Mouse (Mus musculus): ENCODE results near the gene Cnn3. TPM values are rescaled to one million over a fixed set of nuclear protein-coding genes. Genes with fewer than 3 reads are reported as not detected.

Cnn3 gene
- total and polyA plus RNA-seq, 2 experiments from 2014 or later: 180 to 317 TPM

DNA sequence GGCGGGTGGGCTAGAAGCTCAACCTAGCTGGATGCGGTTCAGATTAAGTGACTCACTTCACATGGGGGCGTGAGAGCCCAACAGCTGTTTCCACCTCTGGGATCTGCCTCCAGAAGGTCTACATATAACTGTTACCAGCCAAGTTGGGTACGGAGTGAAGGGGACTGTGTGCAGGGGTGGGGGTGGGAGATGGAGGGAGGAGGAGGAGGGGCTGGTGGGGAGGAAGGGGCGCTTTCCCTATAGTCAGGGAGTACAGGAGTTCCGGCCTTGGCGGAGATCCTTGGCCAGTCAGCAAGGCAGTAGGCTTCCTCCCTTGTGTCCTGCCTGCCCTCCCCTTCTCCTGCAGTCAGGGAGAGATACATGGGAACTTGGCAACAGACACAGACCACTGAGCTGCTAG, 35.6 kb upstream of the Cnn3 start:
- ATAC-seq (peak; percentile 51), DNase-seq (ENCODE audit: low spot score) (peak; percentile 9)
- Histone ChIP-seq H3K4me3 (ENCODE audit: low read length) (no peak overlapping the region), H3K27ac (peak overlapping the region; percentile 66; the same call in 1 of the 2 replicates), H3K4me1 (ENCODE audit: insufficient read depth, low read length) (no peaks in the 10 kb centered on the region; the same call in 1 of the 2 replicates), H3K27me3 (ENCODE audit: insufficient read depth, low read length) (no peaks in the 10 kb centered on the region), H3K9me3 (ENCODE audit: low read length) (no peaks in the 10 kb centered on the region), H3K9ac (replicated peaks; ENCODE audit: low read length) (no peak overlapping the region), H3K36me3 (ENCODE audit: insufficient read depth, low read length) (no peaks in the 10 kb centered on the region), H3K4me2 (ENCODE audit: low read depth, low read length) (peak overlapping the region; percentile 52)
- TF ChIP-seq CTCF (IDR thresholded peaks at IDR 0.05; ENCODE audit: low read depth): no peak
- WGBS: 23% methylated on average over 7 of the region's 7 CpGs

DNA sequence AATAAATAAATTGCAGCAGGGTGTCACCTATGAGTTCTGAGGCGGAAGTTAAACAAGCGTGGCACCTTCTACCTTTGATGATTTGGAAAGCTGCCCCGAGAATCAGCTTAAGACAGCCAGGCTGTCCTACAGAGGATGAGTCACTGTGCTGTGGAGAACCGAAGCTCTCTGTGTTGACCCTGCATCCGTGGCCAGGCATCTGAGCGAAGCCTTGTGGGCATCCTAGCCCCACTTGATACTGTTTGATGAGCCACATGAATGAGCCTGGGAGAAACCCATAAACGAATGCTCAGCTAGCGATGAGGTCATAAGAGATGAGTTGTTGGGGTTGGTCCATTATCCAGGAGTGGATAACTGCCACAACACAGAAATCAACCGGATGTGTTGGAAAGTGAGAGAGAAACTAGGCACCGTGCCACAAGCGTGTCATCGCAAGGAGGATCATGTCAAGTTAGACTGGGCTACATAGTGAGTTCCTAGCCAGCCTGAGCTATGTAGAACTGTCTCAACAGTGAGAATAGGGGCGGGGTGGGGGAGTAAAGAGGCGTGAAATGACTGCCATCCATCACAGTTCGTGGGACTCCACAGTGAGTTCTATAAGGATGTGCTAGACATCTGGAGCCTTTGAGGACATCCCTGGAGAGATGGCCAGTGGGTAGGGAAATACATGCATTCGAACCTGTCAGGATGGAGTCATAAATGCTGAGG, 30.6 kb upstream of the Cnn3 start:
- Histone ChIP-seq H3K27me3 (ENCODE audit: insufficient read depth, low read length) (no peaks in the 10 kb centered on the region), H3K9ac (replicated peaks; ENCODE audit: low read length) (no peak overlapping the region), H3K9me3 (ENCODE audit: low read length) (no peaks in the 10 kb centered on the region), H3K4me2 (ENCODE audit: low read depth, low read length) (no peak overlapping the region), H3K27ac (no peak overlapping the region), H3K36me3 (ENCODE audit: insufficient read depth, low read length) (no peaks in the 10 kb centered on the region), H3K4me1 (ENCODE audit: insufficient read depth, low read length) (no peaks in the 10 kb centered on the region), H3K4me3 (ENCODE audit: low read length) (no peak overlapping the region)
- DNase-seq (ENCODE audit: low spot score) (no peak), ATAC-seq (peak; percentile 50; the same call in 1 of the 2 replicates)
- no peak for TF ChIP-seq CTCF (IDR thresholded peaks at IDR 0.05; ENCODE audit: low read depth)
- WGBS: 63% methylated on average over 16 of the region's 16 CpGs

DNA sequence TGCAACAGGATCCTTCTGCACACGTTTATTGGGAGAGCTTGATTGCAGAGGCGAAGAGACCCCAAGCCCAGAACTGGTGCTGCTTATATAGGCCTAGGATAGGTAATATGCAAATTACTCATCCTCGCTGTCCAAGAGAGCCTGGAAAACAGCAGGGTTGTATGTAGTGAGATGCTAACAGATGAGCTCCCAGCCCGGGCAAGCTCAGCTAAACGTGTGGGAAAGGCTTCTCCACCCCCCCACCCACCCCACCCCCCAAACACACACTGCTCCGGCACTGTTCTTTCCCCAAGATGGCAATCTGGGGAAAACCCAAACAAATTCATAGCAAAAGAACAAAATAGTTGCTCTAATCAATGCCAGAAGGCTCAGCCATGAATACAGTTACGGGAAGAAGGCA, 29.7 kb upstream of the Cnn3 start:
- no peak for TF ChIP-seq CTCF (IDR thresholded peaks at IDR 0.05; ENCODE audit: low read depth)
- Histone ChIP-seq H3K36me3 (ENCODE audit: insufficient read depth, low read length) (no peaks in the 10 kb centered on the region), H3K4me3 (ENCODE audit: low read length) (no peak overlapping the region), H3K4me1 (ENCODE audit: insufficient read depth, low read length) (no peaks in the 10 kb centered on the region), H3K9me3 (ENCODE audit: low read length) (no peaks in the 10 kb centered on the region), H3K27ac (no peak overlapping the region), H3K27me3 (ENCODE audit: insufficient read depth, low read length) (no peaks in the 10 kb centered on the region), H3K9ac (replicated peaks; ENCODE audit: low read length) (no peak overlapping the region), H3K4me2 (ENCODE audit: low read depth, low read length) (no peak overlapping the region)
- 71% methylated on average over 7 of the region's 7 CpGs for WGBS
- DNase-seq (ENCODE audit: low spot score) (no peak), ATAC-seq (no peak)

DNA sequence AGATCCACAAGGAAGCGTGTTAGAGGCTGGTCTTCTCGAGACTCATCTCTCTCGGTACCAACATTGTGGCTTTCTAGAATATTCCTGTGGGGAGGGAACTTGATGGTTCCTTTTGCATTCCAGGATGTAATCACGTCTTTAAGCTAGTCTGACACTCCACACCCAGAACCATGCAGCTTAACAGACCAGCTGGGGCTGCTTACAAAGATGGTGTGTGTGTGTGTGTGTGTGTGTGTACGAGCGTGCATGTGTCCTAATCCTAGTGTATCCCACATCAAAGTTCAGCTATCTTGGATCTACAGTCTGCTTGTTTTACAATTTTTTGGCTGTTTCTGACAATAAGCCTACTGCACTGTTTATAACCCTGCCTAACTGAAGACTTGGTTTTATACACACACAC, 29.3 kb upstream of the Cnn3 start:
- H3K4me2 ChIP-seq (ENCODE audit: low read depth, low read length): no peak overlapping the region
- H3K4me1 ChIP-seq (ENCODE audit: insufficient read depth, low read length): no peaks in the 10 kb centered on the region
- WGBS: 79% methylated on average over 6 of the region's 6 CpGs
- no peak overlapping the region for H3K4me3 ChIP-seq (ENCODE audit: low read length)
- H3K9ac ChIP-seq (replicated peaks; ENCODE audit: low read length): no peak overlapping the region
- no peaks in the 10 kb centered on the region for H3K27me3 ChIP-seq (ENCODE audit: insufficient read depth, low read length)
- no peak overlapping the region for H3K27ac ChIP-seq
- no peaks in the 10 kb centered on the region for H3K9me3 ChIP-seq (ENCODE audit: low read length)
- no peak for TF ChIP-seq CTCF (IDR thresholded peaks at IDR 0.05; ENCODE audit: low read depth)
- ATAC-seq (no peak), DNase-seq (ENCODE audit: low spot score) (no peak)
- no peaks in the 10 kb centered on the region for H3K36me3 ChIP-seq (ENCODE audit: insufficient read depth, low read length)

DNA sequence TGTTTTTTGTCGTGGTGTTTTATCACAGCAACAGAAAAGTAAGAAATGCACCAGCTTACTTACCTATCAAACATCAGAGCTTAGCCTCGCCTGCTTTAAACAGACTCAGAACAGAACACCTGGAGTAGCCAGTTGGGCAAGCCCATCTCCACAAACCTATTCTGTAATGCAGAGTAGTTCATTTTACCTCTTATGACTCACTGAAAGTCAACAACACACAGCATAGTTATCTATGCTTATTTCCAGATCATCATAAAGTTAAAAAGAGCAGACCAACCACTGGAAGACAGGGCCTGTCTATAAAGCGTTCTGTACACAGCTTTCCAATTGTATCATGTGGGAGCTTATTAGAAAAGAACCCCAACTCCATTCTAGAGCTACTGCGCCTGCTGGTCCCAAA, 24.9 kb upstream of the Cnn3 start:
- Histone ChIP-seq H3K4me1 (ENCODE audit: insufficient read depth, low read length) (no peaks in the 10 kb centered on the region), H3K9me3 (ENCODE audit: low read length) (no peaks in the 10 kb centered on the region), H3K9ac (replicated peaks; ENCODE audit: low read length) (no peak overlapping the region), H3K27ac (no peak overlapping the region), H3K4me2 (ENCODE audit: low read depth, low read length) (no peak overlapping the region), H3K36me3 (ENCODE audit: insufficient read depth, low read length) (no peaks in the 10 kb centered on the region), H3K4me3 (ENCODE audit: low read length) (no peak overlapping the region), H3K27me3 (ENCODE audit: insufficient read depth, low read length) (no peaks in the 10 kb centered on the region)
- DNase-seq (ENCODE audit: low spot score) (no peak), ATAC-seq (no peak)
- no peak for TF ChIP-seq CTCF (IDR thresholded peaks at IDR 0.05; ENCODE audit: low read depth)
- 86% methylated on average over 4 of the region's 4 CpGs for WGBS

DNA sequence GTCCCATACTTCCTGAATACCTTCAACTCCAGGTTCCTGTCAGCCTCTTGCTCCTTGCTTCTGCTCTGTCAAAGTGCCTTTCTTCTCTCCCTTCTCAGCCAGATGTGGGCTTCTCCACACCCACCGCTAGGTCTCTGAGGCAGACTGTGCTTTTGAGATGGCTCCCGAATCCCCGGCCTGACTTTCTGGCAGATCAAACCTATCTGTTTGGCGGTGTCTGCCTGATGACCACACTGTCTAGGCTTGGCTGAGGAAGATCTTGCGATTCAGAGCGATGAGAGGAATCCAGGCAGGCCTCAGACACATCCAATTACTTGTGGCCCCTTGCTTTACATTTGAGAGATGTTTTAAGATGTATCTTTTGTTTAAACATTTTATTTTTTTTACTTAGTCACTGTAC, 24.2 kb upstream of the Cnn3 start:
- Histone ChIP-seq H3K9me3 (ENCODE audit: low read length) (no peaks in the 10 kb centered on the region), H3K4me1 (ENCODE audit: insufficient read depth, low read length) (no peaks in the 10 kb centered on the region), H3K27ac (no peak overlapping the region), H3K27me3 (ENCODE audit: insufficient read depth, low read length) (no peaks in the 10 kb centered on the region), H3K4me3 (ENCODE audit: low read length) (no peak overlapping the region), H3K9ac (replicated peaks; ENCODE audit: low read length) (no peak overlapping the region), H3K36me3 (ENCODE audit: insufficient read depth, low read length) (no peaks in the 10 kb centered on the region), H3K4me2 (ENCODE audit: low read depth, low read length) (no peak overlapping the region)
- DNase-seq (ENCODE audit: low spot score) (no peak), ATAC-seq (no peak)
- WGBS: 84% methylated on average over 6 of the region's 6 CpGs
- TF ChIP-seq CTCF (IDR thresholded peaks at IDR 0.05; ENCODE audit: low read depth): no peak

GRCm38 (mm10) chr3:121403449-121403848, 22.8 kb upstream of the Cnn3 start:
- ATAC-seq (no peak), DNase-seq (ENCODE audit: low spot score) (no peak)
- 18% methylated on average over 5 of the region's 5 CpGs for WGBS
- no peak overlapping the region for H3K4me2 ChIP-seq (ENCODE audit: low read depth, low read length)
- H3K27me3 ChIP-seq (ENCODE audit: insufficient read depth, low read length): no peaks in the 10 kb centered on the region
- H3K27ac ChIP-seq: no peak overlapping the region
- no peaks in the 10 kb centered on the region for H3K9me3 ChIP-seq (ENCODE audit: low read length)
- TF ChIP-seq CTCF (IDR thresholded peaks at IDR 0.05; ENCODE audit: low read depth): no peak
- no peaks in the 10 kb centered on the region for H3K4me1 ChIP-seq (ENCODE audit: insufficient read depth, low read length)
- no peaks in the 10 kb centered on the region for H3K36me3 ChIP-seq (ENCODE audit: insufficient read depth, low read length)
- H3K4me3 ChIP-seq (ENCODE audit: low read length): no peak overlapping the region
- H3K9ac ChIP-seq (replicated peaks; ENCODE audit: low read length): no peak overlapping the region

Measured in hindbrain, postnatal 0 days (tissue).